Mouse (Mus musculus): ENCODE measurements at regions not wholly inside any gene's neighbourhood (a gene's known extent, or its start where the extent isn't known, plus 50 kb on each side); places are given as distances from the start of the nearest gene placed in this dataset.

DNA sequence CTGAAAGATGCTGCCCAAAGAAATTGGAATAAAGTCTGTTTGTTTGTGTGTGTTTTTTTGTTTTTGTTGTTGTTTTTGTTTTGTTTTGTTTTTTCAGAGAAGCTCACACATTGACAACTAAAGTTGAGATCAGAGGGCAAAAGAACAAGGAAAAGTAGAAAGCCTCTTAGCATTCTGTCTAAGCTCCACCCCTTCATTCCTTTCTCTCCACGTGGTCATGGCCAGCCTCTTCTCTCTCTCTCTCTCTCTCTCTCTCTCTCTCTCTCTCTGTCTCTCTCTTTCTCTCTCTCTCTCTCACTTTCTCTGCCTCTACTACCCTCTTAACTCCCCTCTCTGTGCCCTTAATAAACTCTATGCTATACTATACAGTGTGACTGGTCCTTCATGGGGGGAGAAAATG, 327.7 kb downstream of the Tmem182 start:
- H3K4me3 ChIP-seq (replicated peaks in 1 of 3; ENCODE audit: low read depth in 2 of 3, low read length in 2 of 3, poor library complexity in 1 of 3): no peak overlapping the region
- no peak overlapping the region for H3K4me2 ChIP-seq (ENCODE audit: insufficient read depth, low read depth, poor library complexity, severe bottlenecking)
- in situ Hi-C loops (cut with MboI; ENCODE audit: low pct_ligation_motif_present, low pct_unique_long_range_greater_than_20kb, low sequenced_read_pairs): no loop called here
- TF ChIP-seq NELFE (IDR thresholded peaks at IDR 0.05; ENCODE audit: low read depth, low read length): no peak
- no peak for TF ChIP-seq POLR2AphosphoS2 (IDR thresholded peaks at IDR 0.05; ENCODE audit: low read depth, low read length)
- no peak for TF ChIP-seq ZKSCAN1 (IDR thresholded peaks at IDR 0.05; ENCODE audit: borderline replicate concordance, low read depth, low read length)
- no peak for TF ChIP-seq MYC (IDR thresholded peaks at IDR 0.05; ENCODE audit: low read depth, low read length)
- TF ChIP-seq MAX (IDR thresholded peaks at IDR 0.05; ENCODE audit: low read length): no peak
- TF ChIP-seq NRF1 (IDR thresholded peaks at IDR 0.05; ENCODE audit: low read depth, low read length): no peak
- no peak for TF ChIP-seq ZC3H11A (IDR thresholded peaks at IDR 0.05; ENCODE audit: low read depth, low read length)
- no peak for TF ChIP-seq IRF4 (IDR thresholded peaks at IDR 0.05; ENCODE audit: low read depth, low read length)
- no peak for TF ChIP-seq SMC3 (IDR thresholded peaks at IDR 0.05; ENCODE audit: low read depth, low read length)
- no peak for TF ChIP-seq SIN3A (IDR thresholded peaks at IDR 0.05; ENCODE audit: low read length)
- dilution Hi-C loops (cut with MboI; ENCODE audit: extremely low pct_ligation_motif_present, extremely low pct_unique_long_range_greater_than_20kb, low sequenced_read_pairs): no loop called here
- H3K27ac ChIP-seq (ENCODE audit: insufficient read depth, low read depth): no peak overlapping the region
- no peak for DNase-seq (ENCODE audit: extremely low read depth)
- no peak overlapping the region for H3K9ac ChIP-seq (ENCODE audit: insufficient read depth, low read depth)
- no peaks in the 10 kb centered on the region for H3K27me3 ChIP-seq (replicated peaks)
- no peaks in the 10 kb centered on the region for H3K36me3 ChIP-seq (replicated peaks in 1 of 2; ENCODE audit: control insufficient read depth in 1 of 2, insufficient read depth in 1 of 2, low read length in 1 of 2)
- peaks cover 77% of the 10 kb centered on the region for H3K9me3 ChIP-seq (replicated peaks; ENCODE audit: low read length)
- H3K4me1 ChIP-seq (ENCODE audit: control insufficient read depth in 1 of 2, insufficient read depth in 2 of 2): no peaks in the 10 kb centered on the region
- no peaks in the 10 kb centered on the region for H3K79me2 ChIP-seq (replicated peaks; ENCODE audit: control insufficient read depth, extremely low read depth, insufficient read depth, poor library complexity, severe bottlenecking)

DNA sequence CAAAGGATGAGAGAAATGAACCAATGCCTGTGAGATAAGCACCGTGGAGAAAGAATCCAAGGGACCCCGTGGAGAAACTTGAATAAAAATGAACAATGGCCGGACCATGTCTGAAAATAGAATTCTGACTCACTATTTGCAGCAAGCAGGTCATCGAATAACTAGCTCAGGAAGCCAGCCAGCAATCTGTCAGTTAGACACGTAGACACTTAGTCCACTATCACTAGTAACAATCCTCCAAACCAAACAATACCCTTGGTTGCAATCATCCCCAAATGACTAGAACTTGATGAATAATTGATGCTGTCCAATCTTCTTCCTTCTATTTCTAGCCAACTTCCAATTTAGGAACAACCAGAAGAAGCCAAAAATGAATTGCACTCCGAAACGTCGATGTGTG, 328.5 kb downstream of the Tmem182 start:
- no peaks in the 10 kb centered on the region for H3K4me1 ChIP-seq (ENCODE audit: control insufficient read depth in 1 of 2, insufficient read depth in 2 of 2)
- DNase-seq (ENCODE audit: extremely low read depth): no peak
- H3K36me3 ChIP-seq (replicated peaks in 1 of 2; ENCODE audit: control insufficient read depth in 1 of 2, insufficient read depth in 1 of 2, low read length in 1 of 2): no peaks in the 10 kb centered on the region
- H3K9ac ChIP-seq (ENCODE audit: insufficient read depth, low read depth): no peak overlapping the region
- H3K79me2 ChIP-seq (replicated peaks; ENCODE audit: control insufficient read depth, extremely low read depth, insufficient read depth, poor library complexity, severe bottlenecking): no peaks in the 10 kb centered on the region
- H3K4me3 ChIP-seq (replicated peaks in 1 of 3; ENCODE audit: low read depth in 2 of 3, low read length in 2 of 3, poor library complexity in 1 of 3): no peak overlapping the region
- no peak overlapping the region for H3K4me2 ChIP-seq (ENCODE audit: insufficient read depth, low read depth, poor library complexity, severe bottlenecking)
- H3K27ac ChIP-seq (ENCODE audit: insufficient read depth, low read depth): no peak overlapping the region
- no peaks in the 10 kb centered on the region for H3K27me3 ChIP-seq (replicated peaks)
- no peak for TF ChIP-seq RAD21 (IDR thresholded peaks at IDR 0.05; ENCODE audit: low read depth, low read length)
- H3K9me3 ChIP-seq (replicated peaks; ENCODE audit: low read length): peaks cover 80% of the 10 kb centered on the region
- in situ Hi-C loops (cut with MboI; ENCODE audit: low pct_ligation_motif_present, low pct_unique_long_range_greater_than_20kb, low sequenced_read_pairs): no loop called here
- dilution Hi-C loops (cut with MboI; ENCODE audit: extremely low pct_ligation_motif_present, extremely low pct_unique_long_range_greater_than_20kb, low sequenced_read_pairs): no loop called here

DNA sequence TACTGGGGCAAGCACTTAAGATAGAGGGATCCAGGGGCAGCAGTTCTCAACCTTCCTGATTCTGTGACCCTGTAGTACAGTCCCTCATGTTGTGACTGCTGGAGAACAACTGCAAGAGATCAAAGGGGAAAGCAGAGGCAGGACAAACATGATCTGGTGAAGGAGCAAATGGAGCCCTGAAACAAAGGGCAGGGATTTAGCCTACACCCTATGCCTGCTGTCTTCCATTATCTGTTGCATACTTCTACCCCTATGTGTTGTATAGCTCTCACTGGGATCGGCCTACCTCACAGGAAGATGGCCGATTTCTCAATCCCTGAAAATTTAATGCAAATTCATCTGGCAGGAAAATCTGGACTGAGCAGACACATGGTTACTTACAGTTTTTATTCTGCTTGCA, 334.3 kb downstream of the Tmem182 start:
- no peak overlapping the region for H3K4me3 ChIP-seq (replicated peaks in 1 of 3; ENCODE audit: low read depth in 2 of 3, low read length in 2 of 3, poor library complexity in 1 of 3)
- H3K9ac ChIP-seq (ENCODE audit: insufficient read depth, low read depth): no peak overlapping the region
- dilution Hi-C loops (cut with MboI; ENCODE audit: extremely low pct_ligation_motif_present, extremely low pct_unique_long_range_greater_than_20kb, low sequenced_read_pairs): no loop called here
- TF ChIP-seq ELF1 (IDR thresholded peaks at IDR 0.05; ENCODE audit: low read depth, low read length): no peak
- no peak for TF ChIP-seq IRF4 (IDR thresholded peaks at IDR 0.05; ENCODE audit: low read depth, low read length)
- TF ChIP-seq E2F4 (IDR thresholded peaks at IDR 0.05; ENCODE audit: insufficient replicate concordance, low read depth, low read length): no peak
- TF ChIP-seq BHLHE40 (IDR thresholded peaks at IDR 0.05; ENCODE audit: low read depth, low read length): no peak
- TF ChIP-seq MAFK (IDR thresholded peaks at IDR 0.05; ENCODE audit: insufficient replicate concordance, low read length): no peak
- no peak for TF ChIP-seq GABPA (IDR thresholded peaks at IDR 0.05; ENCODE audit: insufficient replicate concordance, low read depth, low read length)
- no peak for TF ChIP-seq CHD2 (IDR thresholded peaks at IDR 0.05; ENCODE audit: low read length)
- no peak for TF ChIP-seq TCF12 (IDR thresholded peaks at IDR 0.05; ENCODE audit: low read depth, low read length)
- no peak for TF ChIP-seq ZNF384 (IDR thresholded peaks at IDR 0.05; ENCODE audit: low read depth, low read length)
- TF ChIP-seq KAT2A (IDR thresholded peaks at IDR 0.05; ENCODE audit: insufficient replicate concordance, low read length): no peak
- no peak for TF ChIP-seq UBTF (IDR thresholded peaks at IDR 0.05; ENCODE audit: low read depth, low read length)
- no peak for TF ChIP-seq MYC (IDR thresholded peaks at IDR 0.05; ENCODE audit: low read depth, low read length)
- no peak for TF ChIP-seq JUND (conservative IDR thresholded peaks at IDR 0.05; ENCODE audit: low read depth, low read length)
- H3K79me2 ChIP-seq (replicated peaks; ENCODE audit: control insufficient read depth, extremely low read depth, insufficient read depth, poor library complexity, severe bottlenecking): no peaks in the 10 kb centered on the region
- H3K4me1 ChIP-seq (ENCODE audit: control insufficient read depth in 1 of 2, insufficient read depth in 2 of 2): no peaks in the 10 kb centered on the region
- no peak overlapping the region for H3K4me2 ChIP-seq (ENCODE audit: insufficient read depth, low read depth, poor library complexity, severe bottlenecking)
- in situ Hi-C loops (cut with MboI; ENCODE audit: low pct_ligation_motif_present, low pct_unique_long_range_greater_than_20kb, low sequenced_read_pairs): no loop called here
- H3K9me3 ChIP-seq (replicated peaks; ENCODE audit: low read length): peaks cover 66% of the 10 kb centered on the region
- H3K27ac ChIP-seq (ENCODE audit: insufficient read depth, low read depth): no peak overlapping the region
- DNase-seq (ENCODE audit: extremely low read depth): no peak
- H3K27me3 ChIP-seq (replicated peaks): no peaks in the 10 kb centered on the region
- no peaks in the 10 kb centered on the region for H3K36me3 ChIP-seq (replicated peaks in 1 of 2; ENCODE audit: control insufficient read depth in 1 of 2, insufficient read depth in 1 of 2, low read length in 1 of 2)
